In genomic region chr2:170206870-170207269, GRCm38 (mm10) we compare ENCODE assay signal across 14 mouse cellular contexts. TPM values are rescaled to one million over a fixed set of nuclear protein-coding genes. Genes with fewer than 3 reads are reported as not detected.
DNase-seq lines count a peak whose midpoint lies in the region; ATAC-seq and TF ChIP-seq lines count a peak whose summit lies in the region.
"Had no signal": no experiment of that assay in that cellular context is flagged by ENCODE, and none has a peak within 500 bp of the region (broad histone marks: within the 10 kb centered on the region; RNA-seq: fewer than 3 reads in every experiment).

No protein-coding gene starts in this region.

- no peaks in the 10 kb centered on the region for H3K9me3 ChIP-seq in forebrain, embryonic 10.5 days
- no peaks in the 10 kb centered on the region for H3K9me3 ChIP-seq in forebrain, embryonic 11.5 days (ENCODE audit: control insufficient read depth, low read length)
- no peaks in the 10 kb centered on the region for H3K9me3 ChIP-seq in kidney, embryonic 15.5 days (replicated peaks)
- no peaks in the 10 kb centered on the region for H3K9me3 ChIP-seq in liver, embryonic 16.5 days (replicated peaks; ENCODE audit: control insufficient read depth, low read length)
- H3K9me3 ChIP-seq: forebrain, embryonic 12.5 days had no signal

- TF ChIP-seq CTCF in spleen, adult 2 months (IDR thresholded peaks at IDR 0.05; ENCODE audit: extremely low read depth, insufficient read depth, insufficient read length, insufficient replicate concordance) = no peak

- ATAC-seq in forebrain, embryonic 11.5 days (replicated peaks; ENCODE audit: low FRiP score) = no peak
- no peak for ATAC-seq in kidney, embryonic 15.5 days (replicated peaks; ENCODE audit: low FRiP score)
- ATAC-seq in liver, embryonic 16.5 days (ENCODE audit: low read depth) = no peak
- ATAC-seq: midbrain, embryonic 16.5 days had no signal

- H3K9ac ChIP-seq in forebrain, embryonic 11.5 days (ENCODE audit: low read length) = no peak overlapping the region
- no peak overlapping the region for H3K9ac ChIP-seq in kidney, embryonic 15.5 days
- H3K9ac ChIP-seq in liver, embryonic 16.5 days (ENCODE audit: low read depth, low read length) = no peak overlapping the region
- H3K9ac ChIP-seq: forebrain, embryonic 12.5 days had no signal

- DNase-seq in forebrain, embryonic 10.5 days (ENCODE audit: extremely low spot score, low spot score) = no peak
- DNase-seq in forebrain, embryonic 11.5 days (ENCODE audit: low spot score) = no peak
- no peak for DNase-seq in kidney, adult 9 months
- no peak for DNase-seq in spleen, adult 2 months (ENCODE audit: low read depth in 1 of 2, low spot score in 2 of 2)
- DNase-seq in spleen, adult 18-20 months = no peak
- no peak for DNase-seq in left cerebral cortex, postnatal 14 days (ENCODE audit: low spot score in 2 of 2)
- DNase-seq: cerebellum, adult 9-10 months; lung, postnatal 14 days; right cerebral cortex, postnatal 25 days had no signal

- H3K4me2 ChIP-seq in forebrain, embryonic 11.5 days (ENCODE audit: low read depth, low read length, severe bottlenecking) = no peak overlapping the region
- peak overlapping the region; percentile 69; the same call in 1 of the 2 replicates for H3K4me2 ChIP-seq in kidney, embryonic 15.5 days
- 0 out of 2 replicates have a peak overlapping the region, but pooled peaks have one; percentile 85 for H3K4me2 ChIP-seq in liver, embryonic 16.5 days (ENCODE audit: low read depth, low read length)

- intact Hi-C loops in left cerebral cortex, postnatal 14 days (cut with DNase I) = no loop called here

- H3K4me1 ChIP-seq in forebrain, embryonic 10.5 days = peaks cover 43% of the 10 kb centered on the region
- peaks cover 7% of the 10 kb centered on the region; the same call in 1 of the 2 replicates for H3K4me1 ChIP-seq in forebrain, embryonic 11.5 days (replicated peaks; ENCODE audit: control insufficient read depth, insufficient read depth, low read length)
- H3K4me1 ChIP-seq in kidney, embryonic 15.5 days = peaks cover 35% of the 10 kb centered on the region
- H3K4me1 ChIP-seq in spleen, adult 2 months (ENCODE audit: control insufficient read depth, insufficient read depth, insufficient read length) = peaks cover 10% of the 10 kb centered on the region; the same call in 1 of the 2 replicates
- H3K4me1 ChIP-seq in liver, embryonic 16.5 days (ENCODE audit: control insufficient read depth, low read depth, low read length) = peaks cover 28% of the 10 kb centered on the region

- H3K27me3 ChIP-seq in forebrain, embryonic 10.5 days (ENCODE audit: poor library complexity, severe bottlenecking) = peaks cover 12% of the 10 kb centered on the region; the same call in 1 of the 2 replicates
- H3K27me3 ChIP-seq in forebrain, embryonic 11.5 days (ENCODE audit: control insufficient read depth, insufficient read depth, low read length) = no peaks in the 10 kb centered on the region
- no peaks in the 10 kb centered on the region for H3K27me3 ChIP-seq in kidney, embryonic 15.5 days
- H3K27me3 ChIP-seq in spleen, adult 2 months (ENCODE audit: control insufficient read depth, insufficient read depth, low read length) = no peaks in the 10 kb centered on the region
- H3K27me3 ChIP-seq in liver, embryonic 16.5 days (ENCODE audit: control insufficient read depth, insufficient read depth, low read depth, low read length) = no peaks in the 10 kb centered on the region
- H3K27me3 ChIP-seq: forebrain, embryonic 12.5 days had no signal

- TF ChIP-seq POLR2A in spleen, adult 2 months (IDR thresholded peaks at IDR 0.05; ENCODE audit: low read depth, low read length) = no peak

- 58% methylated on average over 14 of the region's 14 CpGs for WGBS in forebrain, embryonic 10.5 days
- WGBS in forebrain, embryonic 11.5 days = 73% methylated on average over 14 of the region's 14 CpGs
- 47% methylated on average over 14 of the region's 14 CpGs for WGBS in kidney, embryonic 15.5 days
- WGBS in spleen, adult 2 months = 82% methylated on average over 14 of the region's 14 CpGs
- 58% methylated on average over 14 of the region's 14 CpGs for WGBS in liver, embryonic 16.5 days (ENCODE audit: insufficient replicate concordance)

- H3K36me3 ChIP-seq in forebrain, embryonic 10.5 days (replicated peaks) = no peaks in the 10 kb centered on the region
- H3K36me3 ChIP-seq in forebrain, embryonic 11.5 days (ENCODE audit: control insufficient read depth, insufficient read depth, low read length) = no peaks in the 10 kb centered on the region
- H3K36me3 ChIP-seq in kidney, embryonic 15.5 days = no peaks in the 10 kb centered on the region
- H3K36me3 ChIP-seq in spleen, adult 2 months (ENCODE audit: control insufficient read depth, insufficient read depth, low read length) = no peaks in the 10 kb centered on the region
- no peaks in the 10 kb centered on the region for H3K36me3 ChIP-seq in liver, embryonic 16.5 days (ENCODE audit: control insufficient read depth, insufficient read depth)
- H3K36me3 ChIP-seq: forebrain, embryonic 12.5 days had no signal

- H3K27ac ChIP-seq in forebrain, embryonic 10.5 days = peak overlapping the region; percentile 84; the same call in 1 of the 2 replicates
- no peak overlapping the region for H3K27ac ChIP-seq in forebrain, embryonic 11.5 days (ENCODE audit: low read depth, low read length)
- H3K27ac ChIP-seq in kidney, embryonic 15.5 days = peak overlapping the region; percentile 37; the same call in 1 of the 2 replicates
- H3K27ac ChIP-seq in spleen, adult 2 months (ENCODE audit: insufficient read depth, low read length) = 0 out of 2 replicates have a peak overlapping the region, but pooled peaks have one; percentile 48
- no peak overlapping the region for H3K27ac ChIP-seq in liver, embryonic 16.5 days (ENCODE audit: low read length)
- H3K27ac ChIP-seq: forebrain, embryonic 12.5 days; heart, adult 2 months had no signal

- H3K4me3 ChIP-seq in forebrain, embryonic 10.5 days = no peak overlapping the region
- H3K4me3 ChIP-seq in forebrain, embryonic 11.5 days (ENCODE audit: low read depth, low read length) = no peak overlapping the region
- H3K4me3 ChIP-seq in kidney, embryonic 15.5 days (replicated peaks) = no peak overlapping the region
- no peak overlapping the region for H3K4me3 ChIP-seq in spleen, adult 2 months (ENCODE audit: extremely low read depth, insufficient read depth, insufficient read length)
- no peak overlapping the region for H3K4me3 ChIP-seq in liver, embryonic 16.5 days (ENCODE audit: low read depth, low read length)
- H3K4me3 ChIP-seq: forebrain, embryonic 12.5 days; heart, adult 2 months had no signal

RNA-seq across cellular contexts. Expression of gene Zfp217, which starts 59.0 kb away (rescaled TPM):
- polyA plus RNA-seq in forebrain, embryonic 10.5 days (2016; fragmentation: Nextera tagmentation; extraction: Ambion mirVana) = 3.4 and 4.1 TPM in 2 replicates
- polyA plus RNA-seq in forebrain, embryonic 11.5 days (2014; fragmentation: Nextera tagmentation; extraction: Ambion mirVana) = 3.8 and 3.9 TPM in 2 replicates
- polyA plus RNA-seq in kidney, embryonic 15.5 days (2015; fragmentation: Nextera tagmentation; extraction: Ambion mirVana) = 4.7 and 5.0 TPM in 2 replicates
- polyA plus RNA-seq in spleen, adult 2 months (2012; rRNA removed) = 20.6 and 22.3 TPM in 2 replicates
- 4.2 and 5.7 TPM in 2 replicates for polyA plus RNA-seq in liver, embryonic 16.5 days (2015; fragmentation: Nextera tagmentation; extraction: Ambion mirVana)
- total RNA-seq in left cerebral cortex, postnatal 14 days (2021) = 1 to 10 TPM; 3.3 to 3.7 TPM

Comparison
In these comparisons a context has a peak if more than half of its experiments do, and no peak if none do; other contexts are left out.
1. H3K27ac ChIP-seq: peak in forebrain, embryonic 10.5 days (single experiment), kidney, embryonic 15.5 days (single experiment) and spleen, adult 2 months (single experiment); none in forebrain, embryonic 11.5 days (single experiment) and liver, embryonic 16.5 days (single experiment).